Mouse (Mus musculus): Measurements from ENCODE around the gene Rnf181.

Rnf181 gene

DNA sequence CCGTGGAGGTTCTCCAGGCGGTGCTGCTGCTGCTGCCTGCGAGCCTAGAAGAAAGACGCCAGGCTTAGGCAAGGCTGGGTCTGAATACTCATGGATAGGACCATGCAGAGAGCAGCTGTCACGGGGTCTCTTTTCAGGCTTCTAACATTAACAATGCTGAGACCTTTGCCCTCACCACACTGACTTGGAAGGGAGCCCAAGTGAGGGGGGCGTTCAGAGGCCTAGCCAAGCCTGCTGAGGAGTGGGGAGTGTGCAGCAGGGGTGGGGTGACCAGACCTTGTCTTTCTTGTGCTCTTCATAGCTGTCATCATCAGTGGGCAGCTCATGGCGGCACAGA, 6.2 kb downstream of the Rnf181 start:
- DNase-seq (ENCODE audit: low read depth, low spot score): no peak

DNA sequence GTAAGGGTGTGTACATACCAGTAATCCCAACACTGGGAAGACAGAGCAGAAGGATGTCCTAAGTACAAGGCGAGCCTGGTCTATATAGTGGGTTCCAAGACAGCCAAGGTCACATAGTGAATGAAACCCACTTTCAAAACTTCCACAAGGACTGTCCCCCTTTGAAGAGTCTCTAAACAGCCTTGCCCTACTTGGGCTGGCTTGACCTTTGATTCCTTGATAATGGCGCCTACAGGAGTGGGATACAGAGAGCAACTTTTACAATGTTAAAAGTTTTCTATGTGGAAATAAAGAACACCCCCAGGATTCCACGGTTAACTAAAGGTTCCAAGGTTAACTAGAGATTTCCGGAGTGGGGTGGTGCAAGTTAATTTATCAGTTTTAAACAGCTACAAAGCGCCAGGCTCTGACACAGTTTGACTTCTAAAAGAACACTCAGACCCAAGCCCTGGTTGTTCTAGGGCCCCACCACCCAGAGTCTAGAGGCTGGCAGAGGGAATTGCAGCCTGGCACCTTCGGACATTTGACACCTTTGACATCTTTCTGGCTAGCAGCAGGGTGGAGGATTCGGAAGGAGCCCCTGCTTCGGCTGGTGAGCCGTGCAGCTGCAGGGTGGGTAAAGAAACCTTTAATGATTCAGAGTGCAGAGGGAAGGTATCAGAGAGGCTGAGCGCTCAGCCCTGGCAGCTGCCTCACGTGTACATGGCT, 6.7 kb downstream of the Rnf181 start:
- DNase-seq (ENCODE audit: low read depth, low spot score): no peak

DNA sequence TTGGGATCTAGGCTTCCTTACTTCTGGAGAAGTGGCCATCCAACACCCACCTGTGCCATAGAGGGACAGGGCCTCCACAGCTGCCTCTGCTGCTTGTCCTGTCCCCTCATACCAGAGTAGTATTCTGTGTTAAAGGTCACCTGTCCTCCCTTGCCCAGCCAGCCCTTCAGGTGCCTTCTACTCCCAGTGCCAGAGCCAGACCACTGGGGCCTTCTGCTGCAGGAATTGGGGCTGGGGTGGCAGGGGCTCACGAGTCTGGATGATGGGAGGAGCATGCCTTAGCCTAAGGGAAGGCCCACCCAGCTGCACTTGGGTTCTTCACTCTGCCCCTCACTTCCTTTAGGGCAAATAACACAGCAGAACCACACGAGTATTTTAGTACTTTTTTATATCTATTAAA, 7.4 kb downstream of the Rnf181 start:
- no peak for DNase-seq (ENCODE audit: low read depth, low spot score)

DNA sequence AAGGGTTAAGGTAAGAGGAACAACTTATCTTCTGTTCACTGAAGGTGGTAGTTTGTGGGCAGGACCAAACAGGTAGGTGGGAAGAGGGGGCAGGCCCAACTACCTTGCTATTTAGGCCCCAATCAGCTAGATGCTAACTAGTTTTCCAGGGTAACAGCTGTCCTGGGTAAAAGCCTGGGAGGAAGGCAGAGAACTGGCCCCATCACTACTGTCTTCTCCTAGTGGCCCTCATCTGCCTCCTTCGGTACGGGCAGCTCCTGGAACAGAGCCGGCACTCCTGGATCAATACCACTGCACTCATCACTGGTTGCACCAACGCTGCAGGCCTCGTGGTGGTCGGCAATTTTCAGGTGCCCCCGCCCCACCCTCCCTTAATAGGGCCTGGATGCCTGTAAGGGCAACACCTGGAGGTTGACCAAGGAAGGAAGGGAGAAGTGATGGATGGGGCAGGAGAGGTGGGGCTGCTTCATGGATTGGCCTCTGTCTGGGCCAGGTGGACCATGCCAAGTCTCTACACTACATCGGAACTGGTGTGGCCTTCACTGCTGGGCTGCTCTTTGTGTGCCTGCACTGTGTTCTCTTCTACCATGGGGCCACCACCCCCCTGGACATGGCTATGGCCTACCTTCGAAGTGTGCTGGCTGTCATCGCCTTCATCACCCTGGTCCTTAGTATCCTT, 8.5 kb downstream of the Rnf181 start:
- no peak for DNase-seq (ENCODE audit: low read depth, low spot score)

DNA sequence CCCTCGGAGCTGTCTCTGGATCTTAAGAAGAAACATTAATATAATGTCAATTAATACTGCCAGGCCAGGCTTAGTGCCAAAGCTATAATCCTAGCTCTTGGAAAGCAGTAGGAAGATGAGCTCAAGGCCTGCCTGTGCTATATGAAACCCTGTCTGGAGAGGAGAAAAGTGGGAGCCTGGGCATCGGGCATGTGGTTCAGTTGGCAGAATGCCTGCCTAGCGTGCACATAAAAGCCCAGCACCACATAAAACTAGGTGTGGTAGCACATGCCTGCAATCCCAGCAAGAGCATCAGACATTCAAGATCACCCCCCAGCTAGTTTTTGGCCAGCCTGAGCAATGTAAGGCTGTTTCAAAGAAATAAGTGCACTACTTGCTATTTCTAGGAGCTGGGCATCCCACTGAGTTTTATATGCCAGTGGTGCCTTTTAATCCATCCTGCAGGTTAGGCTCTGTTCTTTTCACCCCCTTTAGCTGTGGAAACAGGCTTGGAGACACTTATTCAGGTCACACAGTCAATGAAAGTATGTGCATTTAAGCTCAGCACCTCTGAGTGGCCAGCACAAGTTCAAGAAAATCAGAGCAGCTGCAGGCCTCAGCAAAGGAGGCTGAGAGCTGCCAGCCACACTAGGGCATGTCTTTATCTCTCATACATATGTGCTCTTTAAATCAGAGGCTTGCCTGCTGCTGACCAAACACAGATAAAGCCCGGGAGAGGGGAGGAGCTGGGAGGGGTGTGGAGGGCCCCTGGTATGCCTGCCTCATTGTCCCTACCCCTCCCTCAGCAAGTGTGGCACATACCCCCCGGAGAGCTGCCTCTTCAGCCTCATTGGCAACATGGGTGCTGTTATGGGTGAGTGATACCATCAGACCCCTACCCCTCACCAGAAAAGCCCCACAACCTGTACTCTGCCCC, 9.3 kb downstream of the Rnf181 start:
- DNase-seq (ENCODE audit: low read depth, low spot score): no peak

DNA sequence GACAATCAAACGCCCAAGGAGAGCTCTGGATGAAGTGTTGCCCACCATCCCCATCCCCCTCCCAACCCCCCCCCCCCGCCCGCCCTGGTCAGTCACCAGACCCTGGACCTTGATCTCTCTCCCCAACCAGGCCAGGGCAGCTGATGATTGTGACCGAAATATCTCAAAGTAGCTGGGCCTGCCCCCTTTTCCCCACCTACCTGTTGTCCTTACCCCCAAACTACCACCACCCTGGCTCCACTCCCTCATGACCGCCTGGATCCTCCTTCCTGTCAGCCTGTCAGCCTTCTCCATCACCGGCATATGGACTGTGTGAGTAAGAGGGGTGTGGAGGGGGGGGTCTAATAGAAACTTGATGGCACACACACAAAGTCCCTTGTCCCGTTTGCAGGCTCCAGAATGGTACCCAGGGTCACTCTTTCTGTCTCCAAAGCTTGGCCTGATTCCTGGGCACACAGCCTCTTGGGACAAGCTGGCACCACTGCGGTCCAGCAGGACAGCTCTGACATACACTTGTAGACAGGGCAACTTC, 10.7 kb downstream of the Rnf181 start:
- DNase-seq (ENCODE audit: low read depth, low spot score): no peak

DNA sequence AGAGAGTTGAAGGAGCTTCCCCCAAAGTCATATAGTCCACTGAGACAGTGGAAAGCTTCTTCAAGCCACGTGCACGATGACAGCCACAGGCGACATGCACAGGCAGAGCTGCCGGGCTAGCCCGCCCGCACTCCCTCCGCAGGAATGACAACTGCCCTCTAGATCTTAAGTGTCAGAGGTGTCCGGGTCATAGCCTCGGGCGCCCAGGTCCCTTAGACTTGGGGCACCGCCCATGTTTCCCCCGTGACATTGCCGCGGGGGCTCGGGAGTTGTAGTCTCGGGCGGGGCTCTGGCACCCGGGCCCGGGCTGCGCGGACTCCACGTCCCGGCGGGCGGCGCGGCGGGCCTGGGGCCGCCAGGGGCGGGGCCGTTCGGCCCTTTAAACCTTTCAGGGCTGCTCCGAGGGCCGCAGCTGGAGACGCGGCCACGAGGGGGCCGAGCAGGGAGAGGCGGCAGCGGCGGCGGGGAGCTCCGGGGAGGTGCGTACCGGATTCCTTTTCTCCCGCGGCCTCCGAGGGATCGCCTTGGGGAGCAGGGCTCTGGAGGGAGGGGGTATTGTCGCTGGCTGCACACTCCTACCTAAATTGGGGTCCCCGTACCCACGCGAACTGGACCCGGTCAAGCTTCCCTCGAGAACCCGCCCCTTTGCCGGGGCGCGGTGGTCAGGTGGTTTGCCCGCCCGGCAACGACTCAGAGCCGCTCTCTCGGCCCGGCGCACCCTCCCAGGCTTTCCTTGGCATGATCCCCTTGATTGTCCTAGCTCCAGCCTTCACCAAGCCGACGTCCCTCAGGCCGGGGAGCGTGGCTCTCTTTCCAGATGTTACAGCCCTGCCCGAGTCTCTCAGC, 11.5 kb downstream of the Rnf181 start, which contains the start of gene Tmem150a:
Gene Tmem150a (plus strand): TSS at position 382 of the 846 bp plus-strand sequence.
- DNase-seq (ENCODE audit: low read depth, low spot score): peak; percentile 35

DNA sequence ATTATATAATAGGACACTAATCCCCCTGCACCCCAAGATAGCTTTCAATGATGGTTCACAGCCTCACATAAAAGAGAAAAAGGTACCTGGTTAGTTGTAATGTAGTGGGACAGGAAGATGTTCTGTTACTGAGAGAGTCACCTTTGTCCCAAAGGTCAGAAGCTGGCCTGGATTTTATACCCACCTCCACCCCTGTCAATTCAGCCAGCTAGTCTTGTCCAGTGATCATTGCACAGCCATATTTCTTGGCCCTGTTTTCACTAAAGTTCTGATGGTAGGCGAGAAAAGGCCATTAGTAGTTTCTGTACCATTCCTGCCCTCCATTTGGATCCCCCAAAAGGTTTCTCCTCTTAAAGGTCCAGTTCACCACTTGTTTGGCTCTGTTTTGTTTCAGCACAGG, 12.7 kb downstream of the Rnf181 start:
- DNase-seq (ENCODE audit: low read depth, low spot score): no peak

DNA sequence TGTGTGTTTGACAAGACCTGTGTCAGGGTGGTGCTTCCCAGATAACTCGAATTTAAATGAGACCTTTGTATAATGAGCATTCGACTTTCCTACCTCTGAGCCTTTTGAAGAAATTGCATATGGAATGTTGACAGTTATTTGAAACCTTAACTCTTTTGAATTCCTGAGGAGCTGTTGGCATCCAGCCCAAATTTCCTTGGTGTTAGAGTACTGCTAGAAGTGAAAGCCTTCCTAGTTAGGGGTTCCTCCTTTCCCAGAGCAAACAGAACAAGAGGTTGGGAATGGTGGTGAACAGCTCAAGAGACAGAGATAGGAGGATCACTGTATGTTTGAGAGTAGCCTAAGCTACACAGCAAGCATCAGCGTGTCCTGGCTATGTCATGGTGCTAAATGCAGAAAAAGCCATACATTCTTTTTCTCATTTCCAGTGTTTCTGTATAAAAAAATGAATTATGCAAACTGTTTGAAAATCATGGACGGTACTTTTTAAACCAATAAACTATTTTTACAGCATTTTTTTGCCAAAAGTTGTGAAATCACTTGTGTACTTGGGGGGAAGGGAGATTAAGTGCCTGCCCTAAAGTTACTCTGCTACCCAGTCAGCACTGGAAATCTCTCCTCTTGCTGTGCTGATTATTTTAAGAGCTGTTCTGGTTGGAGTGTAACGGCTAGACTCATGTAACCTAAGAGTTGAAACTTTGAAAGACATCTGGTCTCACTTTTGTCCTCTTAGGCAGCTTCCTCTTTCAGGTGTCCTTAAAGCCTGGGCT, 13.9 kb downstream of the Rnf181 start:
- DNase-seq (ENCODE audit: low read depth, low spot score): no peak

DNA sequence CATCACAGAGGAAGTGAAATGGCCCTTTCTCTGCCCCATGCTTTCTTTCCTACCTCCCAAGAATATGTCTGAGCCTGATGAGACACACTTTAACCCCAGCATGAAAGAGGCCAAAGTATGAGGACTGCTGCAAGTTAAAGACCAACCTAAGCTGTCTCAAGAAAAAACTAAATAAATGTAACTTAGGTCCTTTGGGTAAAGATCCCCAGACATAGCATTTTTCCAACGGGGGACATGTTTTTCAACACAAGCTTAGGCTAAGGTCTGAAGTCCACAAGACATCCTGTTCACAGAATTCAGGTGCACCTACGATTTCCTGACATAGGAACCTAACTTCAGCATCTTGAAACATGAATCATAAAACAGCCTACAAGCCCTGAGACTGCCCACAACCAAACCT, 16.5 kb downstream of the Rnf181 start:
- DNase-seq (ENCODE audit: low read depth, low spot score): no peak

DNA sequence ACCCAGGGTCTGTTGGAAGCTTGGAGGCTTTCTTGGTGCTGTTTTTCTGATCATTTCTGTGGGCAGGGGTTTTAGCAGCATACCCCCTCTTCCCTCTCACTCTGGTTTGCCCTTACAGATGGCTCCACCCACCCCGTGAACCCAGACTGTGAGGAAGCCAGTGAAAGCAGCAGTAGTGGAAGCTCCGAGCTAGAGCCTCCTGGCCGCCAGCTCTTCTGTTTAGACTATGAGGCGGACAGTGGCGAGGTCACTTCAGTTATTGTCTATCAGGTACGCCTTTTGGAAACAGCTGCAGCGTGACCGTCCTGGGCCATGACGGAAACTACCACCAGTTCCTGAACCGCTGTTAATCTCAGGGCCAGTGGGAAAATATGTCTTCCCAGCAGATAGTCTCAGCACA, 18.3 kb downstream of the Rnf181 start:
- DNase-seq (ENCODE audit: low read depth, low spot score): no peak

DNA sequence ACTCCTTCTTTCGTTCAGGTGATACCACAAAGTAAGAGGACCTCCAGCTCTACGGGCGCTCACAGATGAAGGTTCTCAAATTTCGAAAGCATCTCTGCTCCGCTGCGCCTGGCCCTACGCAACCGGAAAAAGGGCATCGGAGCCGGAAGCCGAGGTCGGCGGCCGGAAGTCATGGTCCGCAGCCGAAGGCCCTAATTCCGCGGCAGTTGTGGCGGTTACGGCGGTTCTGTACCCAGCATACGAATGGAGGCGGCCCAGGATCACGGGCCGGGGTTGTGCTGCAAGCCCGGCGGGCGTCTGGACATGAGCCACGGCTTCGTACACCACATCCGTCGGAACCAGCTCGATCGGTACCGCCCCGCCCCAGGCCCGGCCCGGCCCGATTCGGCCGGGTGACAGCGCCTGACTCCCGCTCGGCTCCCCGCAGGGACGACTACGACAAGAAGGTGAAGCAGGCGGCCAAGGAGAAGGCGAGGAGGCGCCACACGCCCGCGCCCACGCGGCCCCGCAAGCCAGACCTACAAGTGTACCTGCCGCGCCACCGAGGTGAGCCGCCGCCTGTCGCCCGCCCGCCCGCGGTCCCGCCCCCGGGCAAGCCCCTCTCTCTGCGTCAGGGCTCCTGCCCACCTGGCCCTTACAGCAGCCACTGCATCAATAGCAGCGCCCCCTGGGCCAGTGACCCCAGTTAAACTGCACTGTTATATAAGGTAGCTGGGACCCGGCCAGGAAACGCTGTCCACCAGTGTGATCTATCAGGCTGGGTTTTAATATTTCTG, 19.4 kb downstream of the Rnf181 start, which contains the start of gene 0610030E20Rik:
Gene 0610030E20Rik (plus strand): TSS at position 152 of the 776 bp plus-strand sequence.
- peak; percentile 71 for DNase-seq (ENCODE audit: low read depth, low spot score)

DNA sequence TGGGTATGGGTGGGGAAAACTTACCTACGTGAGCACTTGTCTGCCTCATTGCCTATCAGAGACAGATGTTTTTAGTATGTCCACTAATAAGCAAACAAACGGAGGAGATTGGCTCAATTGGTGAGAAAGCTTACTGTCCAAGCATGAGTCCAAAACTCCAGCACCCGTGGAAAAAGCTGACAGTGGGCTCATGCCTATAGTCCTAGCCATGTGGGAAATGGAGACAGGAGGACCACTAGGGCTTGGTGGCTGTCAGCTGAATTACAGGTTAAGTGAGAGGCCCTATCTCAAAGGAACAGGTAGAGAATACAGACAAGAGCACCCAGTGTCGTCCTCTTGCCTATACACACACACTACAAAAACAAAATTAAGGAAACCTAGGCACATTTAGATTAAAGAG, 20.5 kb downstream of the Rnf181 start:
- DNase-seq (ENCODE audit: low read depth, low spot score): no peak

DNA sequence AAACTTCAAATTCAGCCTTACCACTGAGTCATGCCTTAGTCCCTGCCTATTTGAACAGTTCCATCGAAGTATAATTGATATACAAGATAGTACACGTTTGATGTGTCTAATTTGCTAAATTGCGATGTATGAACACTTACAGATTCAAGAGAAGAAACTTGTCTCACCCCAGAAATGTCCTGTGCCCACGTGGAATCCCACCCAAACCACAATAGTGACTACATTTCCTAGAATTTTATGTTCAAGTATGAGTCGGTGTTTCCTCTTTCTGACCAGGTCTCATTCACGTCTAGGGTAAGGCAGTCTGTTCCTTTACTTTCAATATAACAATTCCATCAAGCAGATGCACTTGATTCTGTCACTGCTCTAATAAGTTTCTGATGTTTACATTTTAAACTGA, 21.1 kb downstream of the Rnf181 start:
- no peak for DNase-seq (ENCODE audit: low read depth, low spot score)

DNA sequence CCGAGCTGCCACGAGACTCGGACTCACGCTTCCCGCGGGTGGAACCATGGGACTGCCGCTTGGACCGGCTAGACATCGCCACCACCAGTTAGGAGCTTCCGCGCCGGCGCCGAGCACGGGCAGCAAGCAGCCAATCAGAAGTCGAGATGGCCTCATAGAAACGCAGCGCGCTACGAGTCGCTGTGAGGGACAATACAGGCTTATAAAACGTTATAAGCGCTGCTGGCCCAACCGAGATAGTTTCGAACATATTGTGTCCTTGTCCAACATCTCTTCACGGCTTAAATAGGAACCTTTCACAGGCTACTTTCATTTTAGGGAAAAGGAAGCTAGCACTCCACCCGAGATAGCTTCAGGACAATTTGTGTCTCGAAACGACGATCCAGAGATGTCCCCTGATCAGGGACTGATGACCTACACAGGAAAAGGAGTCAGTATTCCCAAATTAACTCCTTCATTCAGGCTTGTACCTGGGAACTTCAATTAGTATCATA, 21.6 kb downstream of the Rnf181 start, which contains the start of gene Usp39:
Gene Usp39 (minus strand): TSS at position 111 of the 494 bp plus-strand sequence.
- peak; percentile 97 for DNase-seq (ENCODE audit: low read depth, low spot score)

DNA sequence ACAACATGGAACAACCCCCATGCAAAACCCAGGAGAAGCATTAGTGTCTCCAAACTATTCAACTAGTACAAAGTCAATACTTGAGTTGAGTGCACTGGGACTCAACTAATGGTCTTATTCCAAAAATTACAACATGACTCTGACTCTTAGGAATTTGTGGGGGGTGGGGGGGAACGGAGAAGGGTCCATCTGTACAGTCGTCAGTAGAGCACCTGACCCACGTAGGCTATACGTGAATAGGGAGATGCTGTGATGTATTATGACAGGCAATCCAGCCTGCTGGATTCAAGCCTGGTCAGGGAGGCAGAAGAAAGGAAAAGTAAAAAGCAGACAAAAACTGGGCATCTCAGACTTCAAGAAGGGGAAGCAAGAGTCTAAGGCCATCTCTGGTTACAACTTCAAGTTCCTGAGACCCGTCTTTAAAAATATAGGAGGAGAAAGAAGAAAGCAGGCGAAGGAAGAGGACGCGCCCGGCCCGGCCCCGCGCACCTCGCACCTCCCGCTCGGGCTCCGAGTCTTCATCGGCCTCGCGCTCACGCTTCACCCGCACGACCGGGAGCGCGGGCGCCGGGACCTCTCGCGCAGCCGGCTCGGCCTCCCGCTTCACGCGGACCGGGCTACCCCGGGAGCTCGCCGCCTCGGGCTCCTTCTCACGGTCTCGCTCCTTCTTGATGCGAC, 22.2 kb downstream of the Rnf181 start:
- DNase-seq (ENCODE audit: low read depth, low spot score): no peak

DNA sequence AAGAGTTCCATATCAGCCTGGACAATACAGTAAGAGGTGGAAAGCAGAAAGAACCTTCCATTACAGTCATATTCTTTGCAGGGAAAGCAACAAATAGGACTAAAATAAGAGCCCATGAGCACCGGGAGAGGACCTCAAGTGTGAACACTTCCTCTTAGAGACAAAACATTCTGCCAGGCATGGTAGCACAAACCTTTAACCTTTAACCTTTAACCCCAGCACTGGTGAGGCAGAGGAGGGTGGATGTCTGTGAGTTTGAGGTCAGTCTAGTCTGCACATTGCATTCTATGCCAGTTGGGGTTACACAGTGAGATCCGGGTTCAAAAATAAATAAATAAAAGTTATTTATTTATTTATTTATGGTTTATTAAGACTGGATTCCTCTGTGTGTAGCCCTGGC, 26.3 kb downstream of the Rnf181 start:
- DNase-seq (ENCODE audit: low read depth, low spot score): no peak

DNA sequence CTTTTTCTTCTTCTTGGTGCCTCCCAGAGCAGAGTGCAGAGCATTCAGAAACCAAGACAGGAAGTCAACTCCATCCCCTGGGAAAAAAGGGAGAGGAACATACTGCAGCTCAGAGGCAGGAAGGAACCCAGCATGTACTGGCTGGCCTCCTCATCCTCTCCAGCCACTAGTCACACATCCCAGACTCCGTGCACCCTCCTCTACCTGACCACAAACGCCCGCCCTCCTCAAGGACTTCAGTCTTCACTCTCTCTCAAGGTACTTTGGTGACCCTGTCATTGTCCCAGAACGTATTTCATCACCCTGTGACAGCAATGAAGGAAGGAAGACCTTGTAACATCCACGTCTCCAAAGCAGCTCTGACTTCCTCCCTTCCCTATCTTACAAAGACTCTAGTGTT, 33.6 kb downstream of the Rnf181 start:
- DNase-seq (ENCODE audit: low read depth, low spot score): no peak

DNA sequence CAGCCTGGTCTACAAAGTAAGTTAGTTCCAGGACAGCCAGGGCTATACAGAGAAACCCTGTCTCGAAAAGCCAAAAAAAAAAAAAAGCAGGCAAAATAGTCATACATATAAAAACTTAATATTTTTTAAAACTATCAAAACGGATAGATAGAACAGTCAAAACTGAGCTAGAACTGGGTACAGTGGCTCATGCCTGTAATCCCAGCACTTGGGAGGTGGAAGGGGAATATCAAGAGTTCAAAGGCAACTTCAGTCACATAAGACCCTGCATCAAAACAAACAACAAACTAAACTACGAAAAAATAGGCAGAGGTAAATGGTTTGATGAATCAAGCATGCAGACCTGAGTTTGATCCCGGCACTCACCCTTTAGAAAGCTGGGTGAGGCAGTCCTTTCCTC, 36.6 kb downstream of the Rnf181 start:
- DNase-seq (ENCODE audit: low read depth, low spot score): no peak
